Mouse (Mus musculus) liver, adult (tissue): ENCODE data around the gene Ubtd1.
A peak's percentile ranks its signal among the peaks of the same experiment; 100 is the strongest.

Source experiments
- GATA4 ChIP-seq: IDR thresholded peaks from 2 replicates; pipeline ENCODE4 v1.6.1; 2014; ENCODE audit warnings: mild to moderate bottlenecking, low read length; ENCODE audit not compliant: insufficient replicate concordance

The Ubtd1 gene

DNA sequence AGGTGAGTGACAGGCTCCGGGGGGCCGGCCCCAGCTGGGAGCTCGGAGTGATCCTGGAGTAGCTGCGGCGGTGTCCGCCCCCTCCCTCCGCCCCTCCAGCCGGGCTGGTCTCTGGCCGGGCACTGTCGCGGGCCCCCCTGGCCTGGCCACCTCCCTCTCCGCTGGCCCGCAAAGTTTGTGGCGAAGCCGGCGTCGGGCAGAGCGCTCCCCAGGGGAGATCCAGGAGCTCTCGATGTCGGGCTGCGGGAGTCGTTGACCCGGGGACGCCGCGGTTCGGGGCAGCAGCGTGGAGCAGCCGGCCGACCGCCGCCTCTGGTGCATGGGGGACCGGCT is at the start of gene Ubtd1:
TSS of gene Ubtd1 (plus strand) at position 169 of the 333 bp plus-strand sequence.
- TF ChIP-seq GATA4 = no peak

GRCm38 (mm10) chr19:41932686-41933085 is 48.9 kb upstream of the Ubtd1 start:
- no peak for TF ChIP-seq GATA4

GRCm38 (mm10) chr19:41933179-41934086 is 48.1 kb upstream of the Ubtd1 start, which contains the start of the genes Exosc1 and Zdhhc16:
TSS of gene Exosc1 (minus strand) at chr19:41933423.
TSS of gene Zdhhc16 (plus strand) at chr19:41933480.
- no peak; the same call in 1 of the 2 replicates for TF ChIP-seq GATA4

DNA sequence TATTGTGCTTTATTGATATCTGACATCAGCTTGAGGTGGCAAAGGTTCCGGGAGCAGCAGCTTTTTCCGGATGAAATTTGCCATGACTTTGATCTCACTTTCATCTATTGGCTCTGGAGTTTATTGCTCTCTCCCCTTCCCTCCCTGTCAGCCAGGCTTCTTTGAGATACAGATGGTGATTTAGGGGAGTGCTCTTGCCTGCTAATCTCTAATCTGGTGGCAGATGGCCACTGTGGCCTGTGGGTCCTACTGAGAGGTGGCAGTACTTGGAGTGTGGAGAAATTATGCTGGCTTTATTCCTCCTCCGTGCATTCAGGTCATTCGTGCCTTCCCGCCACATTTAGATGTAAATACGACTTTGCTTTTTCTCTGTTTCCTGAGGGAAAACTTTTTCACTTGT is 47.4 kb upstream of the Ubtd1 start:
- no peak for TF ChIP-seq GATA4

DNA sequence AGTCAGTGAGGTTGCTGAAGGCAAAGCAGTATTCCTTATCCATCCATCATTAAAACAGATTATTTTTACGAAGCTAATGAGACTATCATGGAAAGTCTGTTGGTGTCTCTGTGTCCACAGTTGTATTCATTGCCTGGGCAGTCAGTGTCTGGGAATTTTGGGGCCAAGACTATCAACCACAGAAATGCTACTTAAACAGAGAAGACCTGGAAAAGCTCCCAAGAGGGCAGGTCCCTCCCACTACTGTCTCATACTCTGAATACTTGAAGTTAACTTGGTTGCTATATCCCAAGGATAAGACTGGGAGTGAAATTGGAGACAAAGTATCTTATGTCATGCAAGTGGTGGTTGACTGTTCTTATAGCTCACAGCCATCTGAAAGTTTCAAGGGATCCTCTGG is 45.6 kb upstream of the Ubtd1 start:
- TF ChIP-seq GATA4 = no peak

- no peak for TF ChIP-seq GATA4
These were observed 43.0 kb upstream of the Ubtd1 start for GRCm38 (mm10) chr19:41938539-41938938.

DNA sequence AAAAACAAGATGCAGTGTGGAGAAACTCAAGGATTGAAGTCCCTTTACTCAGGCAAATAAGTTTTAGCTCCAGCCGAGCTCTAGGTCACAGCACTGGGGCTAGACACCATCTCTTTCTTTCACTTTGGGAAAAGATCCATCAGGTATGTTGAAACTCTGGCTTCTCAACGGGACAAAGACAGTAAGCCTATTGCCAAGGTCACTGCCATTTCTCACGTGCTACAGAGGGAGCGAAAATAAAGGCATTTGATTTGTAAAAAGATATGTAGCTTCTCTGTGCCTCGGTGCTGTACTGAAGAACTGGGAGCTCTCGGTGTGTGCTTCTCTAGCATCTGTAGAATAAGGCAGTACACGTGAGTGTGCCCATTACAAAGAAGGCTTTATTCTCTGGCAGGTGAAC is 37.7 kb upstream of the Ubtd1 start:
- TF ChIP-seq GATA4 = no peak

GRCm38 (mm10) chr19:41952287-41952686 is 29.3 kb upstream of the Ubtd1 start:
- no peak for TF ChIP-seq GATA4

GRCm38 (mm10) chr19:41953574-41953973 is 28.0 kb upstream of the Ubtd1 start:
- no peak for TF ChIP-seq GATA4

DNA sequence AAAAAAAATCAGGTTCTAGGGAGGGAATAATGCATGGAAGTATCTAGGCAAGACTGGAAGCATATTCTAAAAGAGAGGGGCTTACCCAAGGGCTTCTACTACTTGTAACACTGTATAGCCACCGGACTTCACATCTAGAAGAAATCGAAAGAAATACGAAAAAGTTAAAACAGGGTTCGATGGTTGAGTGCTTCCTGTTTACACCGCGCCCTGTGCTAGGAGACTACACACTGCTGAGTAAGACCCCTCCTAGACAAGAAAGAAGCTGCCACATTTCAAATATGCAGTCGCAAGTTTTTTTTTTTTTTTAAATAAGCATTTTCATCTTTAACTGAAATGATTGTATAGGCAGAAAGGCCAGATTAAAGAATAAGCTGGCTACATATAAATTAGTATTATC is 11.9 kb upstream of the Ubtd1 start:
- no peak for TF ChIP-seq GATA4

GRCm38 (mm10) chr19:41973891-41974794 is 7.4 kb upstream of the Ubtd1 start:
- no peak for TF ChIP-seq GATA4

DNA sequence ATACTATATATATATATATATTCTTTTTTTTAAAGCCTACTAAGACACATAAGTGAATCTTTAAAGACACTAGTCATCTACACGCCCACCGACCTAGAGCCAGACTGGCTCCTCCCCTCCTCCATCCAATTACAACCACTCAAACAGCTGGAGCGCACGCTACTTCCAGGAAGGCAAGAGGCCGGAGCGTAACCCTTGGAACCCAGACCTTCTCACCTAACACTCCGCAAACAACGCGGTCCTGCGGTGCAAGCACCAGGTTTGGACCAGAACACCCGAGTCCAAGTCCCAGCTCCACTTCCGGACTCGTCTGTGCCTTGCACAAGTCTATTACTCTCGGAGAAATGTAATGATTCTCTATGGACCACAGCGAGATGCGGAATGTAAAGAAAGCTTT is 1.1 kb upstream of the Ubtd1 start:
- TF ChIP-seq GATA4 = no peak

GRCm38 (mm10) chr19:41980819-41981594 is 556 bp upstream of the Ubtd1 start, which contains the start of gene Mms19:
TSS of gene Mms19 (minus strand) at chr19:41981157.
- peak; percentile 72; the same call in 1 of the 2 replicates for TF ChIP-seq GATA4

DNA sequence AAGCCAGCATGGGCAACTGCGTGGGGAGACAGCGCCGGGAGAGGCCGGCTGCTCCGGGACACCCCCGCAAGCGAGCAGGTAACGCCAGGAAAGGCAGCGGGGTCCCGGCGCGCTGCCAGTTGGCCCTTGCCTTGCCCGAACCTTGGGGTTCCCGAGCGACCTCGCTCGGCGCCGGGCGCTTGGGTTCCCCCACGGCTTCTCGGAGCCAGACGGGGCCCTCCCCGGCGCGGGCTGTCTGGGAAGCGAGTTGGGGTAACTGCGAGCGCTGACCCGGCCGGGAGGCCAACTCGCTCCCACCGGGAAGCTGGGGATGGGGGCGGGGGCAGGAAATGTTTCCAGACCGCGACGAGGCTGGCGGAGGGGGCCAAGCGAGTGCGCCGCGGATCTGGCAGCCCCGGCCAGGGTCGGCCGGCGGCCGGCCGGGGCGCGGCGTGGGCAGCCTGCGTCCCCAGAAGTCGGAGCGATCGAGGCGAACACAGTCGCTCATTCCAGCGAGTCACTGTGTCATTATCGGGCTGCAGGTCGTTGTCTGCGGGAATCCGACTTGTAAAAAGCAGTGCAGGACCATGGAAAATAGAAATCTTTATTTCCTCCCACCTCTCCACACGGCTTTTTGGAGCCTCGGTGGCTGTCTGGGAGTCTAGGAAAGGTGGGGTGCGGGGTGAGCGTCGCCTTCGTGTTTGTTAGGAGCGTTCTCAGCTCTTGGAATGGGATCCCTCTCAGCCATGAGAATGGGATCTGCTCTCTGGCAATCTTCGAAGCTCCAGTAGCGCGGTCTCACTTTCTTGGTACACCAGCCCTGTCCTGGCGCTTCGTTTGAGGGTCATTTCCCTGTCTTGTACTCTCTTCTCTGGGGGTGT is 598 bp downstream of the Ubtd1 start:
- TF ChIP-seq GATA4 = no peak
